Mouse (Mus musculus): ENCODE data around the gene Olfr356.

Gene Olfr356

DNA sequence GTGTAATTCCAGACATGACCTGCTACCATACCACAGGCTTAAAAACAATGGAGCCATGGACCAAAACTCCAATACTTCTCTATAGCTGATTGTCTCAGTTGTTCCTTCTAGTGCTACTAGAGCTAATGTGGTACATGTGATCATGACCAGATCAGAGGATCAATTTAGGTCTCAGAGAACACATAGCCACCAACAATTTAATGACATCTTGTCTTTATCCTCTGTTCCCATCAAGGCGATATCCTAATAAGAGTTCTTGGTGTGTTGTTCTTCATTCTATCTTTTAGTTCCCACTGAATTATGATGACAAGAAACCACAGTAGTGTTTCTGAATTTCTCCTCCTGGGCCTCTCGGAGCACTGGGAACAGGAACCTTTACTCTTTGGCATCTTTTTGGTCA is at the start of gene Olfr356:
Gene Olfr356, plus strand, starts transcription at position 301 of the 400 bp plus-strand sequence.
- DNase-seq (ENCODE audit: extremely low read depth, low read depth): no peak

DNA sequence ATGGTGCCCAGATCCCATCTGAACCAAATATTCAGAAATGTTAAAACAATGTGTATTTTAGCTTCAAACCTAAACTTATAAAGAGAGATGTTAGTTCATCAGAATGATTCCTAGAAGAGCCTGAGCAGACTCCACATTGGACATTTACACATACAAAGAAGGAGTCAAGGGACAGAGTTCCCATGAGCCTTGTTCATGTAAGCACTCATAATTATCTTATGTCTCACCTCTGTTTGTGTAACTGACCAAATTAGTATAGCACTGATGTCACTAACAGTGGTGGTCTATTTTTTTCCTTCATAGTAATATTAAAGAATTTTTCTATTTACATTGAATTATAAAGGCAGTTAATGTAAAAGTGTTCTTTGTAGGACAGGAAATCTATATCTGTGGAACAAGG is 44.1 kb upstream of the Olfr356 start, which contains the start of gene Olfr353:
Gene Olfr353, minus strand, starts transcription at position 101 of the 400 bp plus-strand sequence.
- no peak for DNase-seq (ENCODE audit: extremely low read depth, low read depth)

DNA sequence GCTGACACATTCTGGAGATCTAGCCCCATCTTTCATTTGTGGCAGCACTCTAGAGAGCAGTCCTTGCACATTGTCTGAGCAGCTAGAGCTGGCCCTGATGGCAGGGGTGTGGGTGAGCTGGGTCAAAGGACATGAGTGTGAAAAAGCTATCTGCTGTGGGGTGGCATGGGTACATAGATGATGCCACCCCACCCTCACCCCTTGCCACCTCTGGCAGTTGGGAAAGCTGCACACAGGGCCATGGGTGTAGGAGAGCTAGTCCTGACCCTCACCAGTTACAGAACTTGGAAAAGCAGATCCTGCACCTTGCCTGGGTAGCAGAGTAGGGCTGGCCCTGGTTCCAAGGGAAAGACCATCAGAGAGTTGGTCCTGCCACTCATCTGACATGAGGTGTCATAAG is 39.8 kb upstream of the Olfr356 start:
- no peak for DNase-seq (ENCODE audit: extremely low read depth, low read depth)

DNA sequence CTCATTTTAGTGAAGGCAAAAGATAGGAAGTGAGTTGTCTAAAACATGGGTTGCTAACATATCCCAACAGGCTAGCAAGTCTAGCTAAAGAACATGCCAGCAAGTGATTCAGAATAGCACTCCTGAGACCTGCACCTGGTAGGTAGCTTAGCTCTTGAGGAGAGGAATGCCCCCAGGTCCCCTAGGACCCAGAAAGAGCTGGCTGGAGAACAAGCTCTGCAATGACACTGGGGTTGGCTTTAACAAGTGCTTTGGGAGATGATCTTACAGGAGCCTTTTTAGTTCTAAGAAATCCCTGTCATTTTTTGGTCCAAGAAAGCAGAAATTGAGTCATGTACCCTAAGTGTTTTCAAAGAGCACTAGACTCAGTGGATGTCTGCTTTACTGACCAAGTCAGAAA is 31.5 kb upstream of the Olfr356 start, which contains the start of gene Olfr354:
Gene Olfr354, plus strand, starts transcription at position 301 of the 400 bp plus-strand sequence.
- no peak for DNase-seq (ENCODE audit: extremely low read depth, low read depth)

DNA sequence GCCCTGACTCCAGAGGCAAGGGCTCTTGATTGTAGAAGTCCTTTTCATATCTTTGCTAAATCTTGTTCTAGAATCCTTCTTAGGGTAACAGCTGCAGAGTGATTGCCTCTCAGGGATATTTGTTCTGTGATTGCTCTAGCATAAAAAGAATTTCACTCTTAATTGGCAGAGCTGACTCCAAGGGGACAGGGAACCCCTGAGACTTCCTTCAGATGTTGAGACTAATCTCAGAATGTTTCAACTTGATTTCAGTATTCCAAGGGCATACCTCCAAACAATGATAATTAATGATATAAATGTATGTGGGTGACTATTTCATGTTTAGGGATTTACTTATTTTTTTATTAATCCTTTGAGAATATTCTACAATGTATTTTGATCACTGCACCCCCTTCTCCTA is 8.1 kb upstream of the Olfr356 start, which contains the start of gene Olfr355:
Gene Olfr355, minus strand, starts transcription at position 101 of the 400 bp plus-strand sequence.
- DNase-seq (ENCODE audit: extremely low read depth, low read depth): no peak

Measured in MEL-GATA-1-ER (cell line).